Mouse (Mus musculus) stomach, embryonic 16.5 days (tissue): ENCODE results near the gene Dhx15. TPM values are rescaled to one million over a fixed set of nuclear protein-coding genes. Genes with fewer than 3 reads are reported as not detected.
"Not testable (repeated sequence)": the region's sequence is repeated elsewhere in the genome, so short reads cannot be mapped to it uniquely, and the experiment has no call there.

Experiments used
- ATAC-seq: fragments of 200-750 bp; cut with Nextera tagmentation; 2 replicates; pipeline ENCODE4 v1.8.0; 2017; ENCODE audit warnings: moderate number of reproducible peaks, moderate TSS enrichment; ENCODE audit not compliant: insufficient read depth, low FRiP score
- H3K27ac ChIP-seq: fragments of 300-500 bp; sonication (generic); 2 replicates; pipeline ENCODE4 v1.5.1; 2014; ENCODE audit warnings: low read length
- H3K27me3 ChIP-seq: fragments of 300-500 bp; sonication (generic); 2 replicates; pipeline ENCODE4 v1.6.1; 2014; ENCODE audit warnings: low read length, control low read depth, mixed read lengths; ENCODE audit not compliant: control insufficient read depth, insufficient read depth
- H3K36me3 ChIP-seq: fragments of 300-500 bp; sonication (generic); 2 replicates; pipeline ENCODE4 v1.6.1; 2014; ENCODE audit warnings: low read length; ENCODE audit not compliant: control insufficient read depth, insufficient read depth
- H3K4me1 ChIP-seq: fragments of 300-500 bp; sonication (generic); 2 replicates; pipeline ENCODE4 v1.6.1; 2014; ENCODE audit warnings: low read length, control low read depth, mixed read lengths; ENCODE audit not compliant: control insufficient read depth, insufficient read depth
- H3K4me2 ChIP-seq: fragments of 300-500 bp; sonication (generic); 2 replicates; pipeline ENCODE4 v1.6.1; 2014; ENCODE audit warnings: low read depth, low read length, mixed read lengths
- H3K4me3 ChIP-seq: fragments of 300-500 bp; sonication (generic); replicated peaks from 2 replicates; pipeline ENCODE4 v1.5.1; 2014; ENCODE audit warnings: mild to moderate bottlenecking, low read length
- H3K9ac ChIP-seq: fragments of 300-500 bp; sonication (generic); 2 replicates; pipeline ENCODE4 v1.6.1; 2014; ENCODE audit warnings: low read length
- H3K9me3 ChIP-seq: fragments of 300-500 bp; sonication (generic); replicated peaks from 2 replicates; pipeline ENCODE4 v1.6.1; 2016; ENCODE audit warnings: low read length, control low read depth; ENCODE audit not compliant: control insufficient read depth
- WGBS: fragments of 180-500 bp; shearing (Covaris S2); extraction: QIAGEN DNeasy Blood & Tissue Kit; methylation state at CpG from one replicate; pipeline ENCODE4 v1.1.7; 2014; 5-methylcytosine and 5-hydroxymethylcytosine counted together
- polyA plus RNA-seq: library from polyadenylated mRNA; unstranded; fragments of >200 nt; fragmentation: Nextera tagmentation; extraction: Ambion mirVana; gene quantifications from 2 replicates; pipeline ENCODE4 v1.2.1, GENCODE M21; 2015

Dhx15 gene
- 141 and 142 TPM in 2 replicates for polyA plus RNA-seq

DNA sequence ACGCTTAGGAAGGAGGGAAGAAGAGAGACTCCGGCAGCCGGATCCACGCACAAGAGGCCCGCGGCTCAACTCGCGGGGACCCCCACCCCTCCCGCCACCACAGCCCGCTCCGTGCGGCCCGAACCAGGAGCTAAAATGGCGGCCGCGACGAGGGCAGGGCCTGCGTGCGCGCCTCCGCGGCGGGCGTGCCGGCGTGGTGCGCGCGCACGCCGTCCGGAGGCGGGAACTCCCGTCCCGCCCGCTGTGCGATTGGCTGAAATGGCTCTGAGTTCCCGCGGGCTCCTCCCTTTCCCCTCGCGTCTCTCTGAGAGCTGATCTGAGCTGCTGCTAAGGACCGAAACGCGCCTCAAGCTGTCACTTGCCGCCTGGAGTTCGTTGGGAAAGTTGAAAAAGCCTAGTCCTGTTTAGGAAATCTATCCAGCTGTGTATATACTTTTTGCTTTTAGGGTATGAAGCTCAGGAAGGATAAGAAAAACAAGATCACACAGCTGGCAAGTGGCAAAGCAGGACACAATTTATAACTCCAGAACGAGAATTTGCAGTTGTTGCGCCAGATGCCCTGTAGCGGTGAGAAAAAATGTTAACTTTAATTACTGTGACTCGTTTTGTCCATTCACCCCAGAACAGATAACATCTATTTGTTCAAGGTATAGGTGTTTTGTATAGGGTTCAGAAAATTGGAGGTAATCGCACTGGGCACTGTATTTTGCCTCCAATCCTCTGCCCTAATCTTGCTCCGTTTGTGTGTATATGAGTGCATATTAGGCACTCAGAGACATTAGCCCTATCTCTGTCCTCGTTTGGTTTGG lies at the start of gene Dhx15:
Dhx15 (minus strand) TSS at position 144 of the 809 bp plus-strand sequence.
- H3K27me3 ChIP-seq = no peaks in the 10 kb centered on the region
- H3K27ac ChIP-seq = peak within 1 kb of the TSS; percentile 96
- peak within 1 kb of the TSS; percentile 94 for H3K4me2 ChIP-seq
- ATAC-seq = peak; percentile 97
- under 1% methylated on average over 53 of the region's 53 CpGs for WGBS
- H3K9me3 ChIP-seq = no peaks in the 10 kb centered on the region
- H3K9ac ChIP-seq = peak within 1 kb of the TSS; percentile 95
- no peaks in the 10 kb centered on the region for H3K36me3 ChIP-seq
- peaks cover 15% of the 10 kb centered on the region for H3K4me1 ChIP-seq
- H3K4me3 ChIP-seq = peak within 1 kb of the TSS; percentile 71

GRCm38 (mm10) chr5:52238877-52239276 lies 48.6 kb upstream of the Dhx15 start:
- 92% methylated on average over 5 of the region's 5 CpGs for WGBS
- no peaks in the 10 kb centered on the region for H3K27me3 ChIP-seq

GRCm38 (mm10) chr5:52237956-52238735 lies 47.8 kb upstream of the Dhx15 start:
- no peak for ATAC-seq
- H3K9me3 ChIP-seq = peaks cover 4% of the 10 kb centered on the region; the same call in 1 of the 2 replicates
- no peak overlapping the region for H3K9ac ChIP-seq
- no peaks in the 10 kb centered on the region for H3K36me3 ChIP-seq
- H3K4me1 ChIP-seq = no peaks in the 10 kb centered on the region
- 59% methylated on average over 8 of the region's 8 CpGs for WGBS
- no peaks in the 10 kb centered on the region for H3K27me3 ChIP-seq
- no peak overlapping the region for H3K27ac ChIP-seq
- no peak overlapping the region for H3K4me2 ChIP-seq
- H3K4me3 ChIP-seq = no peak overlapping the region

More at GRCm38 (mm10) chr5:52238877-52239276, 48.6 kb upstream of the Dhx15 start:
- no peaks in the 10 kb centered on the region for H3K36me3 ChIP-seq
- H3K9ac ChIP-seq = no peak overlapping the region
- H3K4me1 ChIP-seq = no peaks in the 10 kb centered on the region
- H3K4me3 ChIP-seq = no peak overlapping the region
- H3K9me3 ChIP-seq = peaks cover 4% of the 10 kb centered on the region; the same call in 1 of the 2 replicates
- no peak overlapping the region for H3K27ac ChIP-seq
- no peak for ATAC-seq
- H3K4me2 ChIP-seq = no peak overlapping the region

DNA sequence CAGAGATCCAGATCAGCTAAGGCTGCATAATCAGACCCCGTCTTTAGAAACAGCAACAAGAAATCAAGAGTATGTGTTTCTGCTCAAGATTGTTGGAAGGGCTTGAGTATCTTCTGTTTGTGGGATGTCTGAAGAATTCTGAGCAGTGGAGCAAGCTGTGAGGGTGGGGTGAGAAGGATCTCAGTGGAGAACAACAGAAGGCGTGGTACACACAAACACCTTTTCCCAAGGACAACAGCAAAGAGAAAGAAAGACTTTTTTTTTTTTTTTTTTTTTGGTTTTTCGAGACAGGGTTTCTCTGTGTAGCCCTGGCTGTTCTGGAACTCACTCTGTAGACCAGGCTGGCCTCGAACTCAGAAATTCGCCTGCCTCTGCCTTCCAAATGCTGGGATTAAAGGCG lies 46.3 kb upstream of the Dhx15 start:
- not testable (repeated sequence) for H3K27ac ChIP-seq

DNA sequence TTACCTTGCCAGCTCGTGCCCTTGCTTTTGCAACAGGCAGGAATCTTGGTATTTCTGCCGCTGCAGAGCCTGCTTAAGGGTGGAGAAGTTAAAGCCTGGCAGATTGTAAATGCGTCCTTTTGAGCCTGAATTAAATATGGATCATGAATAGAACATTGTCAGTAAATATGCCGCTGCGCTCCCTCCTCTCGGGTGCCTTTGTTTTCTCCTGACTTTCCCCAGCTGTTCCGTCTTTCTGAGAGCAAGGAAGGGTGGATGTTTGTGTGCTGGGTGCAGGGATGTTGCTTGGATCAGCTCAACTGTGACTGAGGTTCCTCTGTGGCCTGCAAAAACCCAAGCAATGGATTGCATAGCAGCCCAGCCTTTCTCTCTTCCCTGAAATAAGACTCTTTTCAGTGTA lies 44.3 kb upstream of the Dhx15 start:
- Histone ChIP-seq H3K4me3 (no peak overlapping the region), H3K9me3 (peaks cover 4% of the 10 kb centered on the region; the same call in 1 of the 2 replicates), H3K27ac (peak overlapping the region; percentile 36), H3K4me2 (no peak overlapping the region), H3K4me1 (no peaks in the 10 kb centered on the region), H3K27me3 (no peaks in the 10 kb centered on the region), H3K9ac (no peak overlapping the region), H3K36me3 (no peaks in the 10 kb centered on the region)
- 28% methylated on average over 7 of the region's 7 CpGs for WGBS
- ATAC-seq = no peak

More for the DNA sequence above, 46.3 kb upstream of the Dhx15 start:
- ATAC-seq, H3K9ac ChIP-seq, H3K4me2 ChIP-seq, H3K27me3 ChIP-seq, H3K36me3 ChIP-seq, H3K9me3 ChIP-seq, H3K4me3 ChIP-seq, H3K4me1 ChIP-seq: not testable (repeated sequence)
- WGBS = 83% methylated on average over 6 of the region's 6 CpGs

DNA sequence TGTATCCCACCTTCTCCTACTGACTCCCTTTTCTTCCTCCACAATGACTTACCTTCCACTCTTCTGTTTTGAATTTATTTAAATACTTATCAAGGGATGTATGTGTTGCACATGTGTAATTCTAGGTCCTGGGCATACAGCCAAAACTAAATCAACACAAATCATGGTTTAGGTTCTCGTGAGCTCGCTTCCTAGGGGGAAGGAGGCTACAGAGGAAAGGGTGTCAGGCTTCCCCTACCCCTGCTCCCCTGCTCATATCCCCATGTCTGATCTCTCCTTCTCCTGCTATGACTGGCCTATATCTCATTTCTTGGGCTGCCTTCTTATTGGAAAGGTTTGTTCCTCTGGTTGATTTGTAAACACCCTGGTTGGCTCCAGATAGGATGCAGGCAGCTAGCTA lies 43.6 kb upstream of the Dhx15 start:
- Histone ChIP-seq H3K4me1 (no peaks in the 10 kb centered on the region), H3K4me3 (no peak overlapping the region), H3K4me2 (no peak overlapping the region), H3K9me3 (peaks cover 4% of the 10 kb centered on the region; the same call in 1 of the 2 replicates), H3K36me3 (no peaks in the 10 kb centered on the region), H3K27ac (peak overlapping the region; percentile 36; the same call in 1 of the 2 replicates), H3K27me3 (no peaks in the 10 kb centered on the region), H3K9ac (no peak overlapping the region)
- WGBS = 15% methylated on average over 2 of the region's 2 CpGs
- ATAC-seq = no peak

DNA sequence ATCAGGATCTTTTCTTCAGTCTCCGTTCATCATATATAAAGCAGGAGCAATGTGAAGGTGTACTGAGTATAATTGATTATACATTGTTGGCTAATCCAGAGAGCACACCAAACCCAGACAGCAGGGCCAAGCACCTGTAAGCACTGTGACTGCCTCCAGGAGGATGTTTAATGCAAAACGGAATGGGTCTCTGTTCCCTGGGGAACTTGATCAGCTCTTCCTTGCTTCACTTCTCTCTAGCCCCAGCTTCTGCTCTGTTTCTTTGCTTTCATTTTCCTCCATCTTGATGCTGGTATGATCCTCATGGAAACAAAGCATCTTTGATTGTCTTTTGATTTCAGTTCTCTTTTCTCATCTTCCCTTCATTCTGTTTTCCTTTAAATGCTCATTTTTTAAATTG lies 42.3 kb upstream of the Dhx15 start:
- Histone ChIP-seq H3K4me1 (no peaks in the 10 kb centered on the region), H3K36me3 (no peaks in the 10 kb centered on the region), H3K27ac (peak overlapping the region; percentile 37; the same call in 1 of the 2 replicates), H3K9me3 (peaks cover 4% of the 10 kb centered on the region; the same call in 1 of the 2 replicates), H3K9ac (no peak overlapping the region), H3K4me3 (no peak overlapping the region), H3K4me2 (no peak overlapping the region), H3K27me3 (no peaks in the 10 kb centered on the region)
- WGBS = 54% methylated on average over 2 of the region's 2 CpGs
- no peak for ATAC-seq

DNA sequence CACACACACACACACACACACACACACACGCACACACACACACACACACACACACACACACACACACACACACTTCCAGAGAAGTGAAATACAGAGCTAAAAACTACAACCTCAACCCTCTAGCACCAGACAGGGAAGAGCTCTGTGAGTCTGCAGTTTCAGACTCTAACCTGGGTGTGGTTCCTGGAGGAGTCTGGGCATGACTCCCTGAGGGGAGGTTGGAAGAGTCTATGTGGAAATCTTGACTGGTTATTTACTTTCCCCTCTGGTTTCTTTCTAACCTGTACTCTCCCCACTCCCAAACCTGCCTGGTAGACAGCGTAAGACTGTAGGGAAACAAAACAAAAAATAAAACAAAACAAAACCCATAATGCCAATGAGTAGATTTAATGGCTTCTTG lies 41.9 kb upstream of the Dhx15 start:
- ATAC-seq = no peak

DNA sequence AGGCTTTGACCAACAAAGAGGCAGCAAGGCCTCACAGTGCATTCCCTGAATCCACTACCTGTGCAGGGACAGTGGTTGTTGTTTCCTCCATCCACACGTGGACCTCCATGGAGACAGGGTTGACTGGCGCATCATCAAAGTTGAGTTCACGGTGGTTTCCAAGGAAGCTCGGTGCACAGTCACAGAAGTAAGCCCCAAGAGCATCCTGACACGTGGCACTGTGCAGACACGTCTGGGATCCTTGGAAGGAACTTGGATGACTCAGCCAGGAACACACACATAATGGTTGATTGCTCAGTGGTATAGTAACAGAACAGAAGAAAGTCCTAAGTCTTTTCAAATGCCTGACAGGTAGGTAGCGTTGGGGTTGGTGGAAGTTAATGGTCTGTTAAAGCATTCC lies 40.2 kb upstream of the Dhx15 start:
- H3K4me2 ChIP-seq = no peak overlapping the region
- no peak overlapping the region for H3K9ac ChIP-seq
- 88% methylated on average over 7 of the region's 7 CpGs for WGBS

More for the DNA sequence above, 41.9 kb upstream of the Dhx15 start:
- Histone ChIP-seq H3K4me2 (no peak overlapping the region), H3K36me3 (no peaks in the 10 kb centered on the region), H3K4me1 (no peaks in the 10 kb centered on the region), H3K27me3 (no peaks in the 10 kb centered on the region), H3K9ac (no peak overlapping the region), H3K4me3 (no peak overlapping the region), H3K9me3 (peaks cover 4% of the 10 kb centered on the region; the same call in 1 of the 2 replicates), H3K27ac (peak overlapping the region; percentile 37)
- 78% methylated on average over 2 of the region's 2 CpGs for WGBS

More for the DNA sequence above, 40.2 kb upstream of the Dhx15 start:
- Histone ChIP-seq H3K9me3 (peaks cover 2% of the 10 kb centered on the region; the same call in 1 of the 2 replicates), H3K4me1 (no peaks in the 10 kb centered on the region), H3K36me3 (no peaks in the 10 kb centered on the region), H3K27ac (no peak overlapping the region), H3K4me3 (no peak overlapping the region), H3K27me3 (no peaks in the 10 kb centered on the region)
- ATAC-seq = no peak
